Mouse (Mus musculus): ENCODE measurements around the gene Cxcl17.
A peak's percentile ranks its signal among the peaks of the same experiment; 100 is the strongest.

Cxcl17 gene

DNA sequence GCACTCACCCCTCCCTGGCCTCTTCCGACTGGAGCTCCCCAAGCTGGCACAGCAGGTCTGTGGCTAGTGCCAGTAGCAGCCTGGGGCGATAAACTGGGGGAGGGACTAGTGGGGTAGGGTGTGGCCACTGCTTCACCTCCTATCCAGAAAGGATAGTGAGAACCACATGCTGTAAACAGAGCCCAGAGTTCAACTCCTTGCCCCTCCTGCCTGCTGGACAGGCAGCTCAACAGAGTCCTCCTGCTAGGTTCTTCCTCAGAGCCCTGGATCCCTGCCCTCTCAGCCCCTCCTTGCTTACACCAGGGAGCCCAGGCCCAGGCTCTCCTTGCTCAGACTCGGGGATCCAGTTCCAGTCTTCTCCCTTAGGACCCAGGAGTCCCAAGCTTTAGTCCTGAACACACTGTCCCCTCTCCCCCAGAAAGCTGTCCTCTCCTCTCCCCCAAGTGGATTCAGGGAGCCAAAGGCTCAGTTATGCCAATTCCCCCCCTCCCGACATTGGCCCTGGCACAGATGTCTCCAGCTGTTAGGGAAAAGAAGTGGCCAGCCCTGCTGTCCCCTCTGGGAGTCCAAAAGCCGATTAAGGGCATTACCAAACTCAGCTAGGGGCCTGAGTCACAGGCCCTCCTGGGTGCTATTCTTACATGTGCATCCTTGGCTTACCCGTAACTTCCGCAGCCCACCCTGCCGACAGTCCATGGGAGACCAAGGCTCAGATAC, 22.5 kb downstream of the Cxcl17 start:
- no peak for DNase-seq

DNA sequence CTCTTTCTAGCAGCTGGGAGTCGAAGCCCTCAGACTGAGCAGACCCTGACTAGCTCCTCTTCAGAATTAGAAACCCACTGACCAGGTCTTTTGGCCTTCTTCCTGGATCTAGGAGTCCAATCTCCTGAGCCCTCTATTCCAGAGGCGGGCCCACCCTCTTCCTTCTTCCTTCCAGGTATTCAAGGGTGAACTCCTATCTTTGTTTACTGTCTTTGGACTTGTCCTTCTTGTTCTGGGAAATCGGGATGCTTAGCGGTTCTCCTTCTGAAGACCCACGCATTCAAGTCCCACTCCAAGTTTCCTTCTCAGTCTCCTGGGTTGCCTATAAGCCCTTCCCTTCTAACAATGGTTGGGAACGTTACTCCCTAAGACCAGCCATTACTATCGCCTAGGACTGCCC, 23.8 kb downstream of the Cxcl17 start:
- no peak for DNase-seq

GRCm38 (mm10) chr7:25387811-25388440, 24.8 kb downstream of the Cxcl17 start:
- DNase-seq, result no peak

DNA sequence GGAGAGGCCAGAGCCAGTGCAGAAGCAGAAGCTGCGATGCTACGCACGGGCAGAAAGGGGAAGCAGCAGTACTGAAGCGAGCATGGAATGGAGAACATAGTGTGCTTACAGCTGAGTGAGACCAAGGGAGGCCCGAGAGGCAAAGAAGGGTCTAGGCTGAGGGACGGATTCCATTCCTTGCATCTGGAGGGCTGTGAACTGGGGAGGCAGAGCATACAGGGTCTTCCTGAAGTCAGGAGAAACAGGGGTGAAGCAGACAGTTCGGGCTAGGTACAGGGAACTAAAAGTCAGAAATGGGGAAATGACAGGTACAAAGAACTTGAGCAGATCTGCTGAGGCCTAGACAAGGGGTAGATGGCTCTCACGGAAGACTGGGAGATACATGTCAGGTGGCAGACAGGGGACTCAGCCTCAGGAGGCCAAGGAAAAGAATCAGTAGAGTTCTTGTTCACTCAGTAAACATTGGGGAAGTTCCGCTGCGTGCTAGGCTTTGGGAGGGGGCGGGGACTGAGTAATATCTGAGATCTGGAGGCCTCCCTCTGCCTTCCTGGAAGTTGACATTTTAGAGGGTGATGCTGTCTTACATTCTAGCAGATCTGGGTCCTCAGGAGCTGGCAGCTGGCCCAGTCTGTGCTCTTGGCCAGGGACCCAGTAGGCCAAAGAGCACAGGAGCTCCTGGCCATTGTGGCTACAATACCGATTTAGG, 26.7 kb downstream of the Cxcl17 start:
- peak; percentile 42 for DNase-seq

DNA sequence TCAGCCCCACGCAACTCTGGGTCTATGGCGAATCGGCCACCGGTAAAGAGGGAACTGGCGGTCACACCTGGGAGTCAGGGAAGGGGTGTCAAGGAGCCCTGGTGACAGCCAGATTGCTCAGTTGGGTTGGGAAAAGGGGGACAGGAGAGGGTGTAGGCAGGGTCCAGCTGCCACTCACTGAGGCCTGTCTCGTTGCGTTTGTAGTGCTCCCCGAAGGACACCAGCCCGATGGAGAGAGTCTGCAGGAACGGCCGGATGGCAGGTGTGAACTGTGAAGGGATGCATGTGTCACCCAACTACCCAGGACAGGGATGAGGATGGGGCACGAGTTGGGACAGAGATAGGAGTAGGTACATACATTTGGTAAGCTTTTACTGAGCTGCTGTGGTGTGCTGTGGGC, 27.4 kb downstream of the Cxcl17 start:
- no peak for DNase-seq

GRCm38 (mm10) chr7:25384818-25385217, 27.9 kb downstream of the Cxcl17 start:
- DNase-seq, result no peak

GRCm38 (mm10) chr7:25384318-25384717, 28.4 kb downstream of the Cxcl17 start:
- no peak for DNase-seq

GRCm38 (mm10) chr7:25383891-25384290, 28.8 kb downstream of the Cxcl17 start:
- DNase-seq, result no peak

DNA sequence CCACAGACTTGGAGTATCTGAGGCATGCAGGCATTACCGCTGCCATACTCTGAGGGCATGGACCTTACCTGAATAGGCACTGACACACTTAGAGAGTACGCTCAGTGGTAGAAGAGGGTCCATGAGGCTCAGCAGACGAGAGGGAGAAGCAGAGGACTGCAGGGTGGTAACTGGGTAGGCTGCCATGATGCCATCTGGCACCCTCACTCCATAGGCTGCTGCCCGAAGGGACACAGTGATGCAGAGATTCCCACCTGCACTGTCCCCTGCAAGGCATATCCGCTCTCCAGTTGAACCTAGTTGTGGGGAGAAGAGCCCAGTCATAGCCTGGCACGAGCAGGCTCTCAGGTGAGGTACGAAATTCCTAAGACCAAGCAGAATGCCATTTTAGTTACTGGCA, 29.3 kb downstream of the Cxcl17 start:
- DNase-seq, result no peak

DNA sequence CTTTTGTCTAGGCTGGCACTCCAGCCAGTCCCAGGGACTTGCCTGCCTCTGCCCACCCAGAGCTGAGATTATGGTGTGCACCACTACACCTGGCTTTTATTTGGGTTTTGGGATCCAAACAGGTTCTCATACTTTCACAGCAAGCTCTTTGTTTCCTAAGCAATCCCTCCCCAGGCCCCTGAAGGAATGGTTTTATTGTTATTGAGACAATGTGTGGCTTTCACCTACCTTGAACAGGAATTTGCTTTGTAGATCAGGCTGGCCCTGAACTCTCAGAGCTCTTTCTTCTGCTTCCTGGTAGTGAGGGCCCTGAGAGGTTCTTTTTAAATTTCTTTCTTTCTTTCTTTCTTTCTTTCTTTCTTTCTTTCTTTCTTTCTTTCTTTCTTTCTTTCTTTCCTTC, 30.1 kb downstream of the Cxcl17 start:
- no peak for DNase-seq

GRCm38 (mm10) chr7:25381284-25381680, 31.4 kb downstream of the Cxcl17 start:
- DNase-seq, result no peak

GRCm38 (mm10) chr7:25380392-25381283, 32.0 kb downstream of the Cxcl17 start:
- DNase-seq, result peak; percentile 43

DNA sequence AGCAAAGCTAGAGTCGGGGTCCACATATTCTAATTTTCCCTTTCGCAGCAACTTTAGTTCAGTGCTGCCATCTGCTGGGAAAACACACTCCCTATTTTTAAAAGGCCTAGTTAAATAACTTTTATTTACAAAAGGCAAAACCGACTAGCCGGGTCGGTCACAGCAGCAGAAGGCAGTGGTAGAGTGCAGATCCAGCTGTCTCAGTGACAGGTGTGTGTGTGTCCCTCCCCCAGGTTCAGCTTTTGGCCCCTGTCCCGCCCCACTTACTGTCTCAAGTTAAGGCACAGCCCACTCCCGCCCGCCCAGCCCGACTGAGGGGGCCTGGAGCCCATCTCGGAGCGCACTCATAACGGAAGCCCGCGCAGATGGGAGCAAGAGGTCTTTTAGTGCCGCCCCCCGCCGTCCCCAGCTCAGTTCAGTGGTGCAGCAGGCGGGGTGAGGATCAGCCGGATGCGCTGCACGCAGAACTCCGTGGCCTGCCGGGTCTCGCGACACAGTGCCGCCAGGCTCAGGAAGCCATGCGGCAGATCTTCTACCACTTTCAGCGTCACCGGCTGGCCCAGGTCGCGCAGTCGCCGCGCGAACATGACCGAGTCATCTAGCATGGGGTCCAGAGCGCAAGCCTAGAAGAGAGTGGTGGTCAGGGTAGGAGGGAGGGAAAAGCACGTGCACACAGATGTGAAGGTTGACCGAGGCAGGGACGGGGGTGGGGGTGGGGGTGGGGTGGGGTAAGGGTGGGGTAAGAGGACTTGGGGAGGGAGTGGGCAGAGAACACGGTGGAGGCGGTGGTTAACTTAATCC, 32.9 kb downstream of the Cxcl17 start:
- DNase-seq, result peak; percentile 92

DNA sequence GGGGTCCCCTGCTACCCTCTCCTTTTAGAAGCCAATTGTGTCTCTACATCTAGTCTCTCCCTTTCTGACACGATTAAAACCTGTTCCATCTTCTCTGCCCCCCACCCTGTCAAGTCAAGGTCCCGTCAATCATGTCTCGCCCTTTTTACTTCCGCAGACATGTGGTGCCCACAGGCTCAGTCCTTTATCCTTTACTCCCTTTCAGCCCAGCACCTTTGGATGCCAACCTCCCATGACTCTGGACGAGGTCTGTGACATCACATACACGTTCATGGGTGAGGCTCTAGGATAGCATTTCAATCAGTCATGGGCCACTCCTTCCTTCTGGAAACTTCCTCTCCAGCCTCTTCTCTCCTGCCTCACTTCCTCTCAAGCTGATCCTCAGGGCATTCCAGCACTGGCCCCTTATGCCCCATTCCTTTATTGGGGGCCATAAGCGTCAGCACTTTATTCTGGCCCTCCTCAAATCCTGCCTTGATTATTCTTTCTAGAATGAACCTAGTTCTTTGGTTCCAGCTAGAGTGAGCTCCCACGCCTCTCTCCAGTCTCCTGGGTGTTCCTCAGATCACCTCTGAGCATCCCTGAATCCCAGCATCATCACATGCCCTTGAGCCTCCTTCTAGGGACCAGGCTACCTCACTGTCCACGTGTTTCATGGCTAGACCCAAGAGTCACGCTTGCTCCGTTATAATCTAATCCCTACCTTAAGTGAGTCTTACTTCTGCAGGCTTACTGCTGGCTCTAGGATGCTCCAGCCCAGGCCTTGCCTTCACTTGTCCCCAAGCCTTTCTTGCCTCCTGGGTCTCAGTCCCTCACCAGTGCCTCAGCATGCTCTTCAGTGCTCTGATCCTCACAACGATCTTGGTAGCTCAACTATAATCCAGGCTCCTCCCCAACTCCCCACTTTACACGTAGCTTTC, 34.2 kb downstream of the Cxcl17 start:
- no peak for DNase-seq

DNA sequence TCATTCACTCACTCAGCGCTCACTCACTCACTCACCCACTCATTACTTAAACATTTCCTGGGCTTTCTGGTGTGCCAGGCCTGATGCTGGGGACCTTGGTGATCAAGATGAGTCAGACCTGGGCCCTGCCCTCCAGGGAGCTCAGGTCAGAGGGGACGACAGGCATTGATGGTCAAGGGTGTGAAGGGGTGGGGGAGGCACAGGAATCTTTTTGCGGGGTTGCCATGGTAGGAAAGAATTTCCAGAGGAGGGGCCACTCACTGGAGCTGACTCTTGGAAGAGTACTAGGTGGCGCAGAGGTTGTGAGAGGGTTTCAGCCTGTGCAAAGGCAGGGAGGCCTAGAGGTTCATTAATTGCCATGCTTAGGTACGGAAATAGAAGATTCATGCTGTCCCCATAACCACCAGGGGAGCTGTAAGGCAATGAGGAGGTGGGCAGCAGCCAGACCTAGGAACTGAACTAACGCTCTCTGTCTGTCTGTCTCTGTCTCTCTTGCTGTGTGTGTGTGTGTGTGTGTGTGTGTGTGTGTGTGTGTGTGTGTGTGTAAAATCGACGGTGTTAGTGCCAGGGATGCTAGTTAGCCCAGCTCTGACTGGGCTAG, 35.5 kb downstream of the Cxcl17 start:
- no peak for DNase-seq

DNA sequence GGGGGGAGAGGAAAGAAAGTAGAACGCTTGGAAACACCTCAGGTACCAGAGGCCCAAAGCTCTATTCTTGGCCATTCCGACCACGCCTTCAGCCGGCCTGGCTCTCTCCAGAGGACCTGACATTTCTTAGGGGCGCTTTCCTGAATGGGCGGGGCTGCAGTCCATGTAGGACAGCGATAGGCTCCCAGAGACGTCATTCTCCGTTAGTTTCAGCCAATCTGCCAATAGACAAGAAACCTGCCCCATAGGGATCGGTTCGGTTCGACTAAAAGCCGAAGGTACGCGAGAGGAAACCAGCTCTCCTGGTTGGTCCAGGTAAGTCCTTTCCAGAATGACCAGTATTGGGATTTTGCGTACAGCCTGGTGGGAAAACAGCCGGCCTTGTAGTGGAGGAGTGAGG, 36.1 kb downstream of the Cxcl17 start:
- no peak for DNase-seq

- no peak for DNase-seq
Measured at GRCm38 (mm10) chr7:25372441-25372840, 40.2 kb downstream of the Cxcl17 start.

- no peak for DNase-seq
Measured at GRCm38 (mm10) chr7:25369058-25369749, 43.5 kb downstream of the Cxcl17 start, which contains the start of gene Cnfn. Gene Cnfn (minus strand): TSS chr7:25369724.

GRCm38 (mm10) chr7:25368333-25368732, 44.4 kb downstream of the Cxcl17 start:
- DNase-seq, result no peak
